Mouse (Mus musculus): Measurements from ENCODE around the gene Baz2b.

Gene Baz2b

GRCm38 (mm10) chr2:60132269-60133042 is 77.2 kb downstream of the Baz2b start:
- DNase-seq (ENCODE audit: low spot score in 2 of 2) = no peak

GRCm38 (mm10) chr2:60128631-60129030 is 81.0 kb downstream of the Baz2b start:
- peak in 1 of 2 experiments; percentile 28 for DNase-seq (ENCODE audit: low spot score in 2 of 2)

- no peak for DNase-seq (ENCODE audit: low spot score in 2 of 2)
Observed at GRCm38 (mm10) chr2:60126831-60127230, 82.8 kb downstream of the Baz2b start.

- no peak for DNase-seq (ENCODE audit: low spot score in 2 of 2)
Observed at GRCm38 (mm10) chr2:60126292-60126691, 83.3 kb downstream of the Baz2b start.

GRCm38 (mm10) chr2:60125049-60126004 is 84.3 kb downstream of the Baz2b start:
- peak; percentile 58 to 88 for DNase-seq (ENCODE audit: low spot score in 2 of 2)

GRCm38 (mm10) chr2:60124648-60125048 is 85.0 kb downstream of the Baz2b start:
- peak; percentile 62 to 86 for DNase-seq (ENCODE audit: low spot score in 2 of 2)

- no peak for DNase-seq (ENCODE audit: low spot score in 2 of 2)
Observed at GRCm38 (mm10) chr2:60123911-60124647, 85.6 kb downstream of the Baz2b start.

- no peak for DNase-seq (ENCODE audit: low spot score in 2 of 2)
Observed at GRCm38 (mm10) chr2:60123061-60123874, 86.4 kb downstream of the Baz2b start.

GRCm38 (mm10) chr2:60122188-60122587 is 87.5 kb downstream of the Baz2b start:
- DNase-seq (ENCODE audit: low spot score in 2 of 2) = peak in 1 of 2 experiments; percentile 39

GRCm38 (mm10) chr2:60120681-60121080 is 89.0 kb downstream of the Baz2b start:
- peak in 1 of 2 experiments; percentile 17 for DNase-seq (ENCODE audit: low spot score in 2 of 2)

GRCm38 (mm10) chr2:60118684-60119558 is 90.7 kb downstream of the Baz2b start:
- peak in 1 of 2 experiments; percentile 22 for DNase-seq (ENCODE audit: low spot score in 2 of 2)

- peak in 1 of 2 experiments; percentile 50 for DNase-seq (ENCODE audit: low spot score in 2 of 2)
Observed at GRCm38 (mm10) chr2:60117867-60118266, 91.8 kb downstream of the Baz2b start.

GRCm38 (mm10) chr2:60115891-60116554 is 93.6 kb downstream of the Baz2b start:
- peak in 1 of 2 experiments; percentile 39 for DNase-seq (ENCODE audit: low spot score in 2 of 2)

GRCm38 (mm10) chr2:60114901-60115300 is 94.7 kb downstream of the Baz2b start:
- DNase-seq (ENCODE audit: low spot score in 2 of 2) = peak in 1 of 2 experiments; percentile 53

- DNase-seq (ENCODE audit: low spot score in 2 of 2) = peak in 1 of 2 experiments; percentile 57
Observed at GRCm38 (mm10) chr2:60113661-60114560, 95.7 kb downstream of the Baz2b start.

GRCm38 (mm10) chr2:60112116-60112515 is 97.5 kb downstream of the Baz2b start:
- DNase-seq (ENCODE audit: low spot score in 2 of 2) = peak in 1 of 2 experiments; percentile 35

GRCm38 (mm10) chr2:60109001-60109400 is 100.6 kb downstream of the Baz2b start:
- no peak for DNase-seq (ENCODE audit: low spot score in 2 of 2)

GRCm38 (mm10) chr2:60096625-60097024 is 113.0 kb downstream of the Baz2b start:
- DNase-seq (ENCODE audit: low spot score in 2 of 2) = no peak

All from spleen, postnatal 4 days (tissue).